Mouse (Mus musculus): ENCODE data around the gene Tspan14. TPM values are rescaled to one million over a fixed set of nuclear protein-coding genes. Genes with fewer than 3 reads are reported as not detected.

Tspan14 gene
- total RNA-seq, 2 experiments from 2014 or later = 50.0 to 53.8 TPM

DNA sequence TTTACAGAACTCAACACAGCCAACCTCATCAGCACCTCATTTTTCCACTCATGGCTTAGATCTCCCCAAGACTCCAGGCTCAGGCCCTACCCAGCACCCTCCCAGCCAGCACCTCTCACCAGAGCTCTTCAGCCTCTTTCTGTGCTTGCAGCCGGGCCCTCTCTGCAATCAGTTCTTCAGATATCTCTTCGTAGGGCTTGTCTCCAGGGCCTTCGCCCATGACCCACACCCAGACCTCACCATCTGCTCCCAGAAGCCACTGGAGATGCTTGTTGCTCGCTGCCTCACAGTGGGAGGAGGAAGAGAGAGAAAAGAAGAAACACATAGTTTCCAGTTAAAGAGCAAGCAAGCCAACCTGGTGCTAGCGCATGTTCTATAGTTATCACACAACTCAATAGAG lies 92.6 kb downstream of the Tspan14 start:
- DNase-seq = no peak

- peak; percentile 51 for DNase-seq
Measured at GRCm38 (mm10) chr14:40870598-40870997, 96.0 kb downstream of the Tspan14 start.

GRCm38 (mm10) chr14:40864811-40865514 lies 101.6 kb downstream of the Tspan14 start:
- DNase-seq = no peak

DNA sequence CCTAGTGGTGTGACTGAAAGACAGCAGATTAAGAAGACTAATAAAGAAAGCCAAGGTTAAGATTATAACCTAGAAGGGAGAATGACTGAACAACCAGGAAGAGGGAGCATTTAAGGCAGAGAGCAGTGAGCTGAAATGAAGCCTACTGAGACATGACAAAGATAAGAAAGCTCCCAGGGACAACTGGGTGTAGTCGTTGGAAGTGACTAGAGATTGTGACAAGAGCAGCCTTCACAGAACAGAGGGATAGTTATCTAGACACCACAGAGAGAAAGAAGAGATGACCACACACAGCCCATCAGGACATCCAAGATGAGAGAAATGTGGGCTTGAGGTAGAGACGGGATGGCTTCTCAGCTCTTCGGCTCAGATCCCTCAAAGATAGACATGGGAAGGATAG lies 102.9 kb downstream of the Tspan14 start:
- no peak for DNase-seq

GRCm38 (mm10) chr14:40863022-40863421 lies 103.6 kb downstream of the Tspan14 start:
- no peak for DNase-seq

Other genes starting within 250 kb of the Tspan14 start
- 1 to 10 TPM; 1.5 to 1.7 TPM for gene Sh2d4b, start 73.5 kb downstream of the Tspan14 start, total RNA-seq (2021)
- 100 to 1,000 TPM; 230 to 232 TPM for gene Fam213a, start 47.0 kb upstream of the Tspan14 start, total RNA-seq (2021)
- gene Dydc2, start 102.4 kb upstream of the Tspan14 start, total RNA-seq (2021) = not detected
- gene Dydc1, start 106.1 kb upstream of the Tspan14 start, total RNA-seq (2021) = not detected
- gene Mat1a, start 138.2 kb upstream of the Tspan14 start, total RNA-seq (2021) = 100 to 1,000 TPM; 113 to 329 TPM
- gene Sftpa1, start 165.0 kb upstream of the Tspan14 start, total RNA-seq (2021) = under 1 TPM; 0.42 to 0.55 TPM
- 10 to 100 TPM; 13.2 to 31.6 TPM for gene Mbl1, start 184.7 kb upstream of the Tspan14 start, total RNA-seq (2021)
- gene Sftpd, start 218.3 kb upstream of the Tspan14 start, total RNA-seq (2021) = not detected

Measured in adrenal gland, postnatal 10 days (tissue).